Mouse (Mus musculus): ENCODE measurements around the gene Crmp1. TPM values are rescaled to one million over a fixed set of nuclear protein-coding genes. Genes with fewer than 3 reads are reported as not detected.

Crmp1 gene
- polyA plus RNA-seq, 1 experiment from 2014 or later = 6.7 TPM

DNA sequence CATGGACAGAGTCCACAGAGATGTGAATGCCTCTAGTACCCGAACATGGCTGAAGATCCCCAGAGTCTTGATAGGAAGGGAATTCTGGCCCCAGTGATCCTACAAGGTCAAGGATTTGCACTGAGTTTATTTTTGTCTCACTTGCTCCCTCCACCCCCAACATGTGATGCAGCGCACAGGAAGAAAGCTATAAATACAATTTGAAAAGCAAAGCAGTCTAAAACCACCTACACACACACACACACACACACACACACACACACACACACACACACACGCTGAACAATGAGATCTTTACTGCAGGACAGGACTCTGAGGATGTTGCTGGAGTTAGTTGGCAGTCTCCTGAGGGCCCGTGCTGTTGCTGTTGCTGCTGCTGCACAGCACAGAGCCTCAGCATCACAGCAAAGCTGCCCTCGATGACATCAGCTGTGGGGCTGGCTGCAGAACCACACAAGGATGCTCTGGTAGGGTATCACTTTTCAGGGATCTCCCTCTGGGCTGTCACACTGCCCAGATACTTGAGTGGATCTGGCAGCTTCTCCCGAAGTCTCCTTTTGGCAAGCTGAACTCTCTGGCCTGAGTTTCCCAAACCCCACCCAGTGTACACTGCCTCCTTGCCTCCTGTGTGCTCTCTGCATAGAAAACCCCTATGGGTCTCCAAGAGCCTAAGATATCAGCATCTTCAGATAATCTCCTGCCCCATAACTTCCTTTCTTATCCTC, 13.6 kb upstream of the Crmp1 start:
- no peak for ATAC-seq (replicated peaks; ENCODE audit: extremely low read depth, insufficient read depth, low FRiP score)
- H3K36me3 ChIP-seq (ENCODE audit: control insufficient read depth, insufficient read depth) = no peaks in the 10 kb centered on the region
- H3K4me1 ChIP-seq (ENCODE audit: control insufficient read depth, insufficient read depth, low read length) = no peaks in the 10 kb centered on the region; the same call in none of the 2 replicates
- peaks cover 4% of the 10 kb centered on the region; the same call in 1 of the 2 replicates for H3K27me3 ChIP-seq (ENCODE audit: control insufficient read depth, insufficient read depth, low read length)
- H3K27ac ChIP-seq (ENCODE audit: low read length) = no peak overlapping the region
- no peak overlapping the region for H3K4me3 ChIP-seq (ENCODE audit: low read length)
- WGBS = 28% methylated on average over 6 of the region's 6 CpGs
- no peak overlapping the region for H3K4me2 ChIP-seq (ENCODE audit: low read depth, low read length)
- no peaks in the 10 kb centered on the region for H3K9me3 ChIP-seq (replicated peaks; ENCODE audit: control insufficient read depth, low read length)
- no peak overlapping the region for H3K9ac ChIP-seq (ENCODE audit: low read length)

DNA sequence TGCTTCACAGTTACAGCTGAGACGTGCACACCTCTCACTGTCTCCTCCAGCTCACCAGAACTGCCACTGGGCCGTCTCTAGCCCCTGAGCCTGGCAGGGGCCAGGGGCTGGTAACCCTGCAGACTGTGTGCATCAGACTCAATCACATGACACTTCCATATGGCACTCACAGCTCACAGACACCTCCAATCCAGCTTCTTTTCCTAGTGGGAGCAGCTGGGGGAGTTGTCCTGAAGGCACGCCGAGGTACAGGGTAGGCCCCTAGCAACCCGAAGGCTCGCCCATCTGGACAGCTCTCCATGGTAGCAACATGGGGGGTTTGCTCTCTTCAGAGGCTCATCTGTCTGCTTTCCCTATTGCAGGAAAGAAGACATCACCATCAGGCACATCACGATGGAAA, 12.8 kb upstream of the Crmp1 start:
- peaks cover 4% of the 10 kb centered on the region; the same call in 1 of the 2 replicates for H3K27me3 ChIP-seq (ENCODE audit: control insufficient read depth, insufficient read depth, low read length)
- no peaks in the 10 kb centered on the region; the same call in none of the 2 replicates for H3K4me1 ChIP-seq (ENCODE audit: control insufficient read depth, insufficient read depth, low read length)
- H3K4me3 ChIP-seq (ENCODE audit: low read length) = no peak overlapping the region
- no peaks in the 10 kb centered on the region for H3K9me3 ChIP-seq (replicated peaks; ENCODE audit: control insufficient read depth, low read length)
- no peak overlapping the region for H3K27ac ChIP-seq (ENCODE audit: low read length)
- H3K4me2 ChIP-seq (ENCODE audit: low read depth, low read length) = no peak overlapping the region
- WGBS = 65% methylated on average over 7 of the region's 7 CpGs
- H3K36me3 ChIP-seq (ENCODE audit: control insufficient read depth, insufficient read depth) = no peaks in the 10 kb centered on the region
- H3K9ac ChIP-seq (ENCODE audit: low read length) = no peak overlapping the region
- ATAC-seq (replicated peaks; ENCODE audit: extremely low read depth, insufficient read depth, low FRiP score) = no peak

DNA sequence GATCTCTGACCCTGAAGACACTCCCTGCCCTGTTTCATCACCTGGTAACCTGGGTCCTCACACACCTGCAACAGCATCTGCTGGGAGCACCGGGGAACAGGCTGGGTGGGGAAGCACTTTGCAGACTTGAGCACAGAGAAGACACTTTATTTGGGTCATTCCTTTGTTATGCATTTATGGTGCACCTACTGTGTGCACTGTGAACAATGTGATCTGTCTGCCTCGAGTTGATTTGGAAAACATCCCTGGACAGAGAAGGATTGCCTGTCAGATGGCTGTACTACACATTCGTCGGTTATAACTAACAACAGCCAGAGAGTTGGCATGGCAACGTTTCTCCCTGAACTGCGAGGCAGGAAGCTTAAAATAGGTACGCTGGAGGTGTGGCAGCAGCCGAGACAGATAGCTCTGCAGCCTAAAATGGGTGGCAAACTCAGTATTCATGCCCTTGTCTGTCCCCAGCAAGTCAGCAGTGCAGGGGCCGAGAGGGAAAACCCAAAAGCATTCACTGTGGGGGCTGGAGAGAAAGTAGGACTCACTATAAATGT, 8.7 kb upstream of the Crmp1 start:
- H3K27me3 ChIP-seq (ENCODE audit: control insufficient read depth, insufficient read depth, low read length) = peaks cover 4% of the 10 kb centered on the region

DNA sequence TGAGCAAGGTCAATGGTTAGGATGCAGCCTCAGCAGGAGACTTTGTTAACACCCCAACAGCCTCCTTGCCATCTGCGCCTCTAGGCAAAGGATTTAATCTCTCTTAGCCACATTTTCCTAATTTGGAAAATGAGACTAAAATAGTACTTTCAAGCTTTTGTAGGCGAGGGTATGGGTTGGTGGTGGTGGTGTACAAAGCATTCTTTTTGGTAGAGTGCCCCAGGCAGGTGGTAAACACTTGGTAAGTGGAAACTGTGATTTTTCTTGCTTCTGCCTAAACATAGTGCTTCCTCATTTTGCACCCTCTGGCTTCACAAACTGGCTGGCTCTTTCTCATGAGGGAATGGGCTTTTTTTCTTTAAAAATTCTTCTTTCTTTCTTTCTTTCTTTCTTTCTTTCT, 3.1 kb upstream of the Crmp1 start:
- no peak overlapping the region for H3K4me2 ChIP-seq (ENCODE audit: low read depth, low read length)
- H3K9me3 ChIP-seq (replicated peaks; ENCODE audit: control insufficient read depth, low read length) = no peaks in the 10 kb centered on the region
- peaks cover 41% of the 10 kb centered on the region for H3K27me3 ChIP-seq (ENCODE audit: control insufficient read depth, insufficient read depth, low read length)
- no peak overlapping the region for H3K27ac ChIP-seq (ENCODE audit: low read length)
- 11% methylated on average over 2 of the region's 2 CpGs for WGBS
- ATAC-seq (replicated peaks; ENCODE audit: extremely low read depth, insufficient read depth, low FRiP score) = no peak
- no peak overlapping the region for H3K9ac ChIP-seq (ENCODE audit: low read length)
- peaks cover 6% of the 10 kb centered on the region for H3K4me1 ChIP-seq (ENCODE audit: control insufficient read depth, insufficient read depth, low read length)
- H3K36me3 ChIP-seq (ENCODE audit: control insufficient read depth, insufficient read depth) = no peaks in the 10 kb centered on the region
- H3K4me3 ChIP-seq (ENCODE audit: low read length) = no peak overlapping the region

More for the DNA sequence above, 8.7 kb upstream of the Crmp1 start:
- H3K4me1 ChIP-seq (ENCODE audit: control insufficient read depth, insufficient read depth, low read length) = no peaks in the 10 kb centered on the region; the same call in 1 of the 2 replicates
- no peak for ATAC-seq (replicated peaks; ENCODE audit: extremely low read depth, insufficient read depth, low FRiP score)
- 28% methylated on average over 9 of the region's 9 CpGs for WGBS
- H3K4me2 ChIP-seq (ENCODE audit: low read depth, low read length) = no peak overlapping the region
- H3K9ac ChIP-seq (ENCODE audit: low read length) = no peak overlapping the region
- no peaks in the 10 kb centered on the region for H3K9me3 ChIP-seq (replicated peaks; ENCODE audit: control insufficient read depth, low read length)
- H3K36me3 ChIP-seq (ENCODE audit: control insufficient read depth, insufficient read depth) = no peaks in the 10 kb centered on the region
- no peak overlapping the region for H3K27ac ChIP-seq (ENCODE audit: low read length)
- no peak overlapping the region for H3K4me3 ChIP-seq (ENCODE audit: low read length)

DNA sequence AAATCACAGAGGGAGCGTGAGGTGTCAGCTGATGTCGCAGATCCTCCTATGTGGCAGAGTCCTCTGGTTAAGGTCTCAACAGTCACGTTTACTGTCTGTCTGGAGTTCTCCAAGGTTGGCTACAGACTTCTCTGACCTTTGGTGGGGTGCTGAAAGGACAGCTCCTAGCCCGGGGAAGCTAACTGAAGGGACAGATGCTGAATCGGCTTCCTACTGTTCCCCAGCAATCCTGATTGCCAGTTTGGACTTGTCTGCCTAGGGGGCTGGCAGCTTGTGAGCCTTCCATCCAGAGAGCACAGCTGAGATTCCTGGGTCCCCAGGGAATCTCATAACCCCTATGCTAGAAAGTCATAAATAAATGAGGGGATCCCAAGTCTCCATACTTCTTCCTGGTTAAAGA, 1.2 kb upstream of the Crmp1 start:
- H3K27me3 ChIP-seq (ENCODE audit: control insufficient read depth, insufficient read depth, low read length) = peaks cover 60% of the 10 kb centered on the region
- H3K27ac ChIP-seq (ENCODE audit: low read length) = no peak overlapping the region
- ATAC-seq (replicated peaks; ENCODE audit: extremely low read depth, insufficient read depth, low FRiP score) = no peak
- no peaks in the 10 kb centered on the region for H3K9me3 ChIP-seq (replicated peaks; ENCODE audit: control insufficient read depth, low read length)
- H3K9ac ChIP-seq (ENCODE audit: low read length) = no peak overlapping the region
- no peak overlapping the region for H3K4me3 ChIP-seq (ENCODE audit: low read length)
- H3K36me3 ChIP-seq (ENCODE audit: control insufficient read depth, insufficient read depth) = no peaks in the 10 kb centered on the region
- H3K4me2 ChIP-seq (ENCODE audit: low read depth, low read length) = no peak overlapping the region
- WGBS = 2% methylated on average over 5 of the region's 5 CpGs
- peaks cover 9% of the 10 kb centered on the region for H3K4me1 ChIP-seq (ENCODE audit: control insufficient read depth, insufficient read depth, low read length)

DNA sequence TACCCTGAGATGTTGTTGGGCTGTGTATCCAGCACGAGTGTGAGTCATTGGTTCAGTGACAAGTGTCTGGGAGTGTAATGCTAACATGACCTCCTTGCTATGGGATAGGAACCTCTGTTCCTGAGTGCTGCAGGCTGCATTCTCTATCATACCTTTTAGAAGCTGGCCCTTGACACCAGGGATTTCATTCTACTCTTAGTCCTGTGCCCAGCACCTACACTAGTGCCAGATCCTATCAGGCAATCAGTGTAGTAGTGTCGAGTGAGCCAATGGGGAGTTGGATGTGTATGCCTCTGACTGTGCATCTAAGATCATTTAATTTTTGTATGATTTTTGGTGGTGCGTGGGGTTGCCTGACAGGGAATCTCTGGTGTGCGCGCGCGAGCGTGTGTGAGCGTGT, 516 bp upstream of the Crmp1 start:
- Histone ChIP-seq H3K4me1 (ENCODE audit: control insufficient read depth, insufficient read depth, low read length) (peaks cover 12% of the 10 kb centered on the region), H3K9me3 (replicated peaks; ENCODE audit: control insufficient read depth, low read length) (no peaks in the 10 kb centered on the region), H3K4me2 (ENCODE audit: low read depth, low read length) (no peak overlapping the region; the same call in 1 of the 2 replicates), H3K27me3 (ENCODE audit: control insufficient read depth, insufficient read depth, low read length) (peaks cover 67% of the 10 kb centered on the region), H3K36me3 (ENCODE audit: control insufficient read depth, insufficient read depth) (no peaks in the 10 kb centered on the region), H3K27ac (ENCODE audit: low read length) (no peak overlapping the region), H3K9ac (ENCODE audit: low read length) (no peak overlapping the region), H3K4me3 (ENCODE audit: low read length) (no peak overlapping the region; the same call in 1 of the 2 replicates)
- 14% methylated on average over 9 of the region's 9 CpGs for WGBS
- no peak for ATAC-seq (replicated peaks; ENCODE audit: extremely low read depth, insufficient read depth, low FRiP score)

DNA sequence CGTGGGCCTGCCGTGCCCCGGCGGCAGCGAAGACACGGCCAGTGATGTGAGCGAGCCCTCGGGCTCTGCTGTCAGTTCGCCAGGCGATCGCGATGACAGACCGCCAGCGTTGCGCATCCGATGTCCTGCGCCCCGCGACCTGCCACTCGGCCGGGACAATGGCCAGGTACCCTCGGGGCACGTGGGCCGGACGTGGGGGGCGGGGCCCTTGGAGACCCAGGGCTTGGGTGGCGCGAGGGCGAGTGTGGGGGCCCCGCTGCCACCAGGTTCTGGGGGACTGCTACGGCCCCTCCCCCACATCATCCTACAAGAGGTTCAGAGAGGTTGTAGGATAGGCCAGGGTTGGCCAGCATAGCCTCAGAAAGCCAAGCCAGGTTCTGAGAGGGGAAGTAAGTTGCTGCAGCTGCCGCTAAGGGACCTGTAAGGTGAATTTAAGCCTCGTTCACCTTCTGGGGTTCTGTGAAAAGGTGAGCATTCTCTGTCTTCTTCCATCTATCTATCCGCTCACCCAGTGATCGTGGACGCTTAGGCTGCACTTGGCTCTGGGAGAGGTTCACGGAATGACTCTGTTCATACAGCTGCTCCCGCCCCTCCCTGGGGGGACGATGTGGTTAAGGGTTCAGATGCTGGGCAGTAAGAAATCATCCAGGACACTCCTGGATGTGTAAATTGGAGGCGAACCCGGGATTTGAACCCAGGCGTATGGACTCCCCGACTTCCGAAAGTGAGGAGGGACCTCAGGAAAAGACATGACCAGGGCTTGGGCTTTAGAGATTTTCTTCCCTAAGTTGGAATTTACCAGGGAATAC, 824 bp downstream of the Crmp1 start:
- no peak for ATAC-seq (replicated peaks; ENCODE audit: extremely low read depth, insufficient read depth, low FRiP score)
- Histone ChIP-seq H3K27ac (ENCODE audit: low read length) (no peak overlapping the region), H3K27me3 (ENCODE audit: control insufficient read depth, insufficient read depth, low read length) (peaks cover 78% of the 10 kb centered on the region), H3K9ac (ENCODE audit: low read length) (no peak overlapping the region), H3K4me1 (ENCODE audit: control insufficient read depth, insufficient read depth, low read length) (peaks cover 12% of the 10 kb centered on the region), H3K4me3 (ENCODE audit: low read length) (peak overlapping the region; percentile 40), H3K4me2 (ENCODE audit: low read depth, low read length) (peak overlapping the region; percentile 58), H3K9me3 (replicated peaks; ENCODE audit: control insufficient read depth, low read length) (no peaks in the 10 kb centered on the region), H3K36me3 (ENCODE audit: control insufficient read depth, insufficient read depth) (no peaks in the 10 kb centered on the region)
- 9% methylated on average over 44 of the region's 44 CpGs for WGBS

- WGBS = 3% methylated on average over 19 of the region's 19 CpGs
- Histone ChIP-seq H3K9ac (ENCODE audit: low read length) (no peak overlapping the region), H3K4me2 (ENCODE audit: low read depth, low read length) (no peak overlapping the region), H3K27me3 (ENCODE audit: control insufficient read depth, insufficient read depth, low read length) (peaks cover 85% of the 10 kb centered on the region), H3K27ac (ENCODE audit: low read length) (no peak overlapping the region), H3K36me3 (ENCODE audit: control insufficient read depth, insufficient read depth) (no peaks in the 10 kb centered on the region), H3K4me1 (ENCODE audit: control insufficient read depth, insufficient read depth, low read length) (peaks cover 12% of the 10 kb centered on the region), H3K4me3 (ENCODE audit: low read length) (no peak overlapping the region), H3K9me3 (replicated peaks; ENCODE audit: control insufficient read depth, low read length) (no peaks in the 10 kb centered on the region)
- ATAC-seq (replicated peaks; ENCODE audit: extremely low read depth, insufficient read depth, low FRiP score) = no peak
These were observed 1.6 kb downstream of the Crmp1 start for GRCm38 (mm10) chr5:37243169-37243886.

All from heart, embryonic 16.5 days (tissue).